Mouse (Mus musculus): ENCODE measurements around the gene Ccdc9b.

Gene Ccdc9b

DNA sequence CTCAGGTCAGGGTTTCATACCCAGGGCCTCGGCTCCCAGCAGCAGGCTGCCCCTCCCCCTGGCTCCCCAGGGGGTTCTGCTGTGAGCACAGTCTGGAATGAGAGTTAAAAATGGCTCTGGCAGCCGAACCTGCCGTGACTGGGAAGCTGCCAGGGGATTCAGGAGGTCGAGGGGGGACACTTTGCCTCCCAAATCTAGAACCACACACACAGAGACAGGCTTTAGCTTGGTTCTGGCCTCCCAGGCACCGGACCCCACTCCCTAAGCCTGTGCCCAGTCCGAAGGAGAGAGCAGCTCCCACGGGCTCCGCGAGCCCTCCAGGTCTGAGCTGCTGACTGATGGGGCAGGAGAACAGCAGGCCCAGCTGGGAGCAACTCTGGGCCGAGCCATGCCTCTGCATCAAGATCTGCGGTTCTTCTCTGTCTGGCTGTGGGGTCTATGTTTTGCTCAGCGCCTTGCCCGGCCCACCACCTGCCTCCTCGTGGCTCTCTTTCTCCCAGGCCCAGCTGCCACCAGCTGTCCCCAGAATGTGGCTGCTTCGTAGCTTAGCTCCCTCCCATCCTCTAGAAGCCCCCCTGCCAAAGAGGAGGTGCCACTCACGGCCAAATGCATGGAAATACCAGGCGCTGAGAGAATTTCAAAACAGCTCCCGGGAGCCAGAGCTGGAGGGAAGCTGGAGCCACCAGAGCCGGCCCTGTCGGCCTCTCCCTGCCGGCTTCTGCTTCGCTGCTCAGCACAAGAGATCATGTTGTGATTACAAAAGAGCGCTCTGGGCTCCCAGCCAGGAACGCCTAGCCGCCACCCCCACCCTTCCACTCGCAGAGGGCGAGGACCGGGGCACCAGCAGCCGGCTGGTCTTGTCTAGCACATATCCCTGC is at the start of gene Ccdc9b:
TSS of gene Ccdc9b (minus strand) at position 756 of the 878 bp plus-strand sequence.
- DNase-seq, result peak; percentile 96

- no peak for DNase-seq
Measured at GRCm38 (mm10) chr2:118810861-118811260, 48.4 kb upstream of the Ccdc9b start.

DNA sequence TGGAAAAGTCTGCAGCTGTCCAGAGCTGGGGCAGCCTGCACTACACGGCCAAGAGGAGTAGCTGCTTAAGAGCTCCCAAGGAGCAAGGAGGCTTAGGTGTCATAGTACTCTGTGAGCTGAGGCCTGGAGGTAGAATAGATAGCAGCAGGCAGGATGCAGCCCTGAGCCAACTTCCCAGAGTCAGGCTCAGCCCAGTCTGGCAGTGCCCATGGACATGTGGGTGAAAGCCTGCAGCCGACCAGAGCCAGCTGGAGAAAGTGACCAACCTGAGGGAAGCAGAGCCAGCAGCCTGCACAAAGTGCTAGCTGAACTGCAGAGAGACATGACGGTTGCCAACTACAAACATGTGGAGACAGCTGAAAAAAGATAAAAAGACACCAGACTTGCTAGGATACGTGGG is 44.4 kb upstream of the Ccdc9b start:
- DNase-seq, result peak; percentile 7

- DNase-seq, result no peak
Measured at GRCm38 (mm10) chr2:118805756-118806155, 43.3 kb upstream of the Ccdc9b start.

GRCm38 (mm10) chr2:118805137-118805536 is 42.7 kb upstream of the Ccdc9b start:
- no peak for DNase-seq

DNA sequence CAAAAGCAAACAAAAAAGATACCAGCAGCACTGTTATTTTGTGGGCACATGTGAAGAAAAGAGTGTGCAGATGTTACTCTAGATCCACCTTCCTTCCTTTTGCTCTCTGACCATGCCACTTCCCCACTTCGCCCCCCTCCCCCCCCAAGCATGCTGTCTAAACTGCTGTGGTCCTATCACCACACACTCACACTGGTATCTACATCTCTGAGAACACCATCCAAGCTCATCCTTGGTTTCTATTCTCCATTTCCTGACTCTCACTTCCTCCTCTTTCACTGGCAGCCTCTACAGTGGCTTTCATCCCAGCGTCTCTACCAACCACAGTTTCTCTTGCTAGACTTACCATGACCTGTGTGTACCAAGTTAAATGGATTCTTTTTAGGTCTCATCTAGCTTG is 42.0 kb upstream of the Ccdc9b start:
- DNase-seq, result no peak

DNA sequence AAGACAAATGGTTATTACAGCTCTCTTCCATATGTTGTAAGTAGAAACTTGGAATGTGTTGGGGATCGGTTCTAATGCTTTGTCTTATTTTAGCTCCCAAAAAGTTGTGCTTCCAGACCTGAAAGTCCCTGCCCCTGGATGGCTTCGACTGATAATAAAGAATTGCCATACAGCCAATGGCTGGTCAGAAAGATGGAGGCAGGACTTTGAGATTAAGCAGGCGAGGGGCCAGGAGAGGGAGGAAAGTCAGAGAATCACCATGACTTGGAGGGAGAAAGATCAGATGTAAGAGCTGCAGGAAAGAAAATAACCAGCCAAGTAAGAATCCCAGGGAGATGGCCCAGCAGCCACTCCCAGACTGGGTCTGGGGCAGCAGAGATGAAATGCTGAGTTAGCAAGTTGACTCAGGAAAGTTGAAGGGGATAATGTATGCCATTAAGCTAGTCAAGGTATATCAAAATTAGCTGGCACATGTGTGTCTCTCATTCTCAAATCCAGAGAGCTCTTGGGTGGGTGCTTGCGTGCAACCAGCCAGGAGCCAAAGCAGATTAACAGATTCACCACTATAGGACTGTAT is 40.2 kb upstream of the Ccdc9b start:
- DNase-seq, result no peak

DNA sequence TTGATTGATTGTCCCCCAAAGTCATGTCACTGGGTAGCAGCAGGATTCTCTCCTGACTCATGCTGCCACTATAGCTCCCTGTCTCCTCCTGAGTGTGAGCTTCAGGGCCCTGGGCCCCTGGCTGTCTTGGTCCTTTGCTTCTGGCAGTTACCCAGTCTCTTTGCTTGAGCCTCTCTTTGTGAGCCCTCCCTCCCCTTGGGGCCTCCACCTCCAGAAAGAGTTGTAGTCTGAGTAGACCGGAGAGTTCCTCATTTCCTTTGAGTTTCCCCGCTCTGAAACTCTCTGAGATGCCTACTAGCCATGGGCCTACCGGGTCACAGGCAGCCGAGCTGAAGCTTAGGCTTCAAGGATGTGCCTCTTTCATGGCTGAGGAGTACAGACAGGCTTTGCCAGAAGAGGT is 31.2 kb upstream of the Ccdc9b start:
- no peak for DNase-seq

GRCm38 (mm10) chr2:118792259-118792613 is 29.8 kb upstream of the Ccdc9b start:
- DNase-seq, result no peak

DNA sequence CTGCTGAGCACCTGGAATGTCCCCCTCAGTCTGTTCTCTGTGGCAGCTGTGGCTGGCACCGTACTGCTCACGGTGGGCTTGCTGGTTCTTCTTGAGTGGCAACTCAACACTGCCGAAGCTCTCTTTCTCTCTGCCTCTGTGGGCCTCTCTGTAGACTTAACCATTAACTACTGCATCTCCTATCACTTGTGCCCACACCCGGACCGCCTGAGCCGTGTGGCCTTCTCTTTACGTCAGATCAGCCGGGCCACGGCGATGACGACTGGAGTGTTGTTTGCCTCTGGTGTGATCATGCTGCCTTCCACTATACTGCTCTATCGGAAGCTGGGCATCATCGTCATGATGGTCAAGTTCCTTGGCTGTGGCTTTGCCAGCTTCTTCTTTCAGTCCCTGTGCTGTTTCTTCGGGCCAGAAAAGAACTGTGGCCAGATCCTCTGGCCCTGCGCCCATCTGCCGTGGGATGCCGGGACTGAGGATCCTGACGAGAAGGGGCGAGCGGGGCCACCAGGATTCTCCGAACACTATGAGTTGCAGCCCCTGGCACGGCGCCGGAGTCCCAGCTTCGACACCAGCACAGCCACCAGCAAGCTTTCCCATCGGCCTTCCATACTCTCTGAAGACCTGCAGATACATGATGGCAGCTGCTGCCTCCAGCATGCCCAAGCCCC is 29.3 kb upstream of the Ccdc9b start:
- DNase-seq, result no peak

GRCm38 (mm10) chr2:118790551-118791525 is 28.4 kb upstream of the Ccdc9b start:
- peak; percentile 83 for DNase-seq

DNA sequence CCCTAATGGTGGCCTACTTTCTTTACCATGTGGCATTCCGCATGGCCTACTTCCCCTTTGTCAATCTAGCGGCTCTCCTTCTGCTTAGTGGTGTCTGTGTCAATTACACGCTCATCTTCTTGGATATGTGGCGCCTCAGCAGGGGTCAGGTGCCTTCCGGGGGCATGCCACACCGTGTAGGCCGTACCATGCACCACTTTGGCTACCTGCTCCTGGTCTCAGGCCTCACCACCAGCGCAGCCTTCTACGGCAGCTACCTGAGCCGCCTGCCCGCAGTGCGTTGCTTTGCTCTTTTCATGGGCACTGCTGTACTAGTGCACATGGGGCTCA is 27.7 kb upstream of the Ccdc9b start:
- no peak for DNase-seq

DNA sequence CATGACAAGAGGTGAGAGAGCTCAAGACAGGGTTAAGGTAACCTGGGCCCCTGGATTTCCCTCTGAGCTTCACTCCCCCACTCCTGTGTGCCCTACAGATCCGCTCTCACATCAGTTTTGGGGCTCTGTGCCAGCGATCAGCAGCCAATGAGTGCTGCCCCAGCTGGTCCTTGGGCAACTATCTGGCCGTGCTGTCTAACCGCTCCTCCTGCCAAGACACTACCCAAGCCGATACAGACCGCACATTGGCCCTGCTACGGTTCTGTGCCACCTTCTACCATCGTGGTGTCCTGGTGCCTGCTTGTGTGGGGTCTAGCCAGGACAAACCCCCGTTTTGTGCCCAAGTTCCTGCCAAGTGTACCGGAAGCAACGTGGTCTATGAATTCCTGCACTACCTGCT is 27.0 kb upstream of the Ccdc9b start:
- no peak for DNase-seq

DNA sequence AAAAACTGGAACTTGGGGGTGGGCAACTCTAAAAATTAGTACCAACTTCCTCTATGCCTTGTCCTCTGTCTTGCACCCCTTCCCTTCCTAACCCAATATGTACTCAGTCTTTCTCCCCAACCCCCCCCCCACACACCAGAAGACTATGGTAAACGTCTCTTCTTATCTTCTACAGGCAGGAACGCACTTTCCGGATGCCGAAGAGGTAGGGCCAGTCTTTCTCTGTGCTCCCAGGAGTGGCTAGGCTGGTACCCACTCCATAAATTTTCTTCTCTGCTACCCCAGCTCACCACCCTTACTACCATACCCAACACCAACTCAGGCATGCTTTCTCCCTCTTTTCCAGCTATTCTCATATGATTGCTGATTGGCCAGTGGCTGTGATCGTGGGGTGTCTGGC is 24.1 kb upstream of the Ccdc9b start:
- no peak for DNase-seq

- no peak for DNase-seq
Measured at GRCm38 (mm10) chr2:118783663-118784062, 21.2 kb upstream of the Ccdc9b start.

DNA sequence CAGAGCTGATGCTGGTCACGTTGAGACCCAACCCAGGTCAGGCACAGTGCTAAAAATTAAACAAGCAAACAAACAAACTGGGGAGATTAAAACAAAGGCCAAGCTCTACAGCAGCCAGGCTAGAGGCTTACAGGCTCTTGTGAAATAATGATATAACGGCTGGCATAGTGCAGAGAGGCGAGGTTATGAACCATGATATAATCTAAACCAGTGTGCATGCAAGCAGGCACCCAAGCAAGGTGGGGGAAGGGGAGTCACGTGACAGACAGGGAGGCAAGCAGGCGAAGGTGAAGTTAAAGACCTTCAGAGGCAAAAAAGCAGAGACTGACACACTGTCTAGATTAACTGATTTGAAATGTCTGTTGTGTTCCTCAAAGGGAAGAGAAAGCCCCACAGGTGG is 20.6 kb upstream of the Ccdc9b start:
- no peak for DNase-seq

DNA sequence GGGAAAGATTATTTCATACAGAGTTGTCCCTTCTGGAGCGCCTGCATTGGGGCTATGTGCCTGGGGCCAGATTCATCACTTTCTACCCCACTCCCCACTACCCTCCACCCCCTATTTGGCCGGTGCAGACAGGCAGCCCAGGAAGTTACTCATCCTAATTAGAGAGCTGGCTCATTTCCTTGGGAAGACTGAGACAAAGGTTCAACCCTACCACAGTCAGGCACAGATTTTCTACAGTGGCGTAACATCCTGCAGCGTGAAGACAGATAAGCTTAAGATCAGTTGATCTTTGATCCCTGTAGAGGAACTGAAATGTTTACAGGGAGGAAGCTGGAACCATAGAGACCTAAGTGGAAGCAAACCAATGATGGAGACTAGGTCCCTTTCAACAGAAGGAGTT is 19.8 kb upstream of the Ccdc9b start:
- DNase-seq, result no peak

DNA sequence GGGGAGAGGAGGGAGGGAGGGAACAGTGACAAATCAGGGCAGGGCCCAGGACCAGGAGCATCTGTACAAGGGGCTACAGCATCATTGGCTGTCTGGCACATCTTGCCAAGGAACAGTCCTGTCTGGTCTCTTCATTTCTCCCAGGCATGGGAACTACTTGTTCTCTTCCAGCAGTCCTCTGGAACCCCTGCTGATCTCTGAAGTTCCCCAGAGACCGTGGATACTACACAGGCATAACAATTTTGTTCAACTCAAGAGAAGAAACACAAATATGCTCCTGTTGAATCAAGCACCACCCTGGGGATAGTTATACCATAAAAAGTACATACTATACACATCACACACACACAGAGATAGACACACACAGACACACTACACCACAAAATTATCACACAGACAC is 18.7 kb upstream of the Ccdc9b start:
- no peak for DNase-seq

GRCm38 (mm10) chr2:118779504-118780480 is 17.3 kb upstream of the Ccdc9b start, which contains the start of gene Disp2:
Disp2 (plus strand) TSS chr2:118779719.
- peak; percentile 97 for DNase-seq

DNA sequence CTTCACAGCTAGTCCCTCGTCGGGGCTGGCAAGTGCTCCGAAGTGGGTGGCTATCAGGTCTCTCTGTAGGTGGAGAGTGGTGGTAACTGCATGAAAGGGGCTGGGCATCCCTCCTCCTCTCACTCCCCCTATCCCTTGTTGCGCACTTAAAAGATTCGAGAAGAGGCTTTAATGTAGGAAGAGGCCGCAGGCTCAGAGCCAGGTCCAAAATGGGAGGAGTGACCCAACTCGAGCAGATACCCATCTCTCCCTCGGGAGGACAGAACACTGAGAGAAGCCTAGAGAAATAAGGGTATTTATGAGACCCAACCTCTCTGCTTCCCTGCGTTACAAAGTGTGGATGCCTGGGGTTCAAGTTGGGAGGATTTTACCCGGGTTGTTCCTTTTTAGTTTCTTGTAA is 16.6 kb upstream of the Ccdc9b start:
- DNase-seq, result no peak

- no peak for DNase-seq
Measured at GRCm38 (mm10) chr2:118778418-118778817, 16.0 kb upstream of the Ccdc9b start.

DNA sequence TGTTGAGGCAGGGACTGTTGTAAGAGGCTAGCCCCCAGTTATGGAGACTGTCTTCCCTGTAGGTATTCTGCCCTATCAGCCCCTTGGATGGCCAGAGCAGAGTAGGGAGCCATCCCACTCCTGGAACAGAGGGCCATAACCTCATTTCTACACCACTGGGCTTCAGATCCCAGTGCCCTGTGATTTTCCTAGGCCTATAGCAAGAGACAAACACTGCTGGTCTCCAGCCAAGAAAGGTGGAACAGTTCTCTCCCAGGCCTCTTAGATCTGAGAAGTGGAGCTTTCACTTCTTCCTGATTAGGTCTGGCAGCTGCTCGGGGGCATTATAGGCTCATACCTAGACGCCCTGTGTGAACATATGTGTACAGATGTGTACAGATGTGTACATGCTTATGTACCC is 13.8 kb upstream of the Ccdc9b start:
- DNase-seq, result no peak

Measured in kidney, postnatal 10 days (tissue).